ENCODE assay signal across 28 mouse cellular contexts in the genomic region with DNA sequence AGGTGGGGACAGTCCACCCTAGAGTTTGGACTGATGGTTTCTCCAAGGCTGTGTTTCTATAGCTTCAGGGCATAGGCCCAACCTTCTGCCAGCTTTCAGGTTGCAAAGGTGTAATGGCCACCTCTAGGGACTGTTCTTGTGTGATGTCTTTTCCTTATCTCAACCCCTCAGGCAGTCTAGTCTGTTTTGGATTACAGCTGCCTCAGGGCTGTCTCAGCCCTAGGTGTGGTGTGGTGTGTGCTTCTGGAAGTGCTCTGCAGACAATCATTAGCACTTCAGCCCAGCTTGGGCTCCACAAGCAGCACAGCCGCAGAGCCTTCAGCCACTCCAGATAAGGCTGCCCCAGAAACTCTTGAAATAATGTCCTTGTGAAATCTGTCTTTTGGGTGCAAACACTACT. TPM values are rescaled to one million over a fixed set of nuclear protein-coding genes. Genes with fewer than 3 reads are reported as not detected.
DNase-seq lines count a peak whose midpoint lies in the region; ATAC-seq and TF ChIP-seq lines count a peak whose summit lies in the region.
"Had no signal": no experiment of that assay in that cellular context is flagged by ENCODE, and none has a peak within 500 bp of the region (broad histone marks: within the 10 kb centered on the region; RNA-seq: fewer than 3 reads in every experiment).

No protein-coding gene starts in this region.

- no peaks in the 10 kb centered on the region for H3K36me3 ChIP-seq in heart, embryonic 11.5 days (ENCODE audit: control insufficient read depth, insufficient read depth, low read length)
- H3K36me3 ChIP-seq in liver, postnatal 0 days (replicated peaks; ENCODE audit: insufficient read depth, low read length), result no peaks in the 10 kb centered on the region
- H3K36me3 ChIP-seq in liver, embryonic 15.5 days (replicated peaks), result no peaks in the 10 kb centered on the region
- H3K36me3 ChIP-seq in kidney, adult 2 months (ENCODE audit: control insufficient read depth, insufficient read depth, low read length), result no peaks in the 10 kb centered on the region
- H3K36me3 ChIP-seq: embryonic facial prominence, embryonic 12.5 days; heart, embryonic 10.5 days; kidney, embryonic 15.5 days; midbrain, embryonic 13.5 days had no signal

- DNase-seq in heart, postnatal 25 days (ENCODE audit: low spot score), result no peak
- DNase-seq in liver (peak; percentile 48), adipocyte (ENCODE audit: low spot score) (no peak)
- DNase-seq in liver, postnatal 0 days, result no peak
- no peak for DNase-seq in spleen, postnatal 36 days (ENCODE audit: low spot score in 2 of 2)
- no peak for DNase-seq in kidney, adult 2 months
- DNase-seq: adrenal gland, adult 2 months; cerebellum, adult 8-10 months; forebrain, postnatal 0 days; gastrocnemius, postnatal 25 days; kidney, postnatal 36 days; layer of hippocampus, postnatal 36 days; lung, adult 18-20 months; lung, postnatal 10 days; thymus, adult 2 months had no signal

- no peak for TF ChIP-seq POLR2A in kidney, adult 2 months (IDR thresholded peaks at IDR 0.05; ENCODE audit: low read depth, low read length)

- WGBS in heart, embryonic 11.5 days (ENCODE audit: insufficient replicate concordance), result 10% methylated on average over 1 of the region's 1 CpGs
- 53% methylated on average over 1 of the region's 1 CpGs for WGBS in liver, postnatal 0 days (ENCODE audit: insufficient replicate concordance)
- WGBS in liver, embryonic 15.5 days (ENCODE audit: insufficient replicate concordance), result 18% methylated on average over 1 of the region's 1 CpGs
- WGBS in kidney, adult 2 months, result 97% methylated on average over 1 of the region's 1 CpGs

- TF ChIP-seq EP300 in liver, postnatal 0 days (IDR thresholded peaks at IDR 0.05; ENCODE audit: low read depth), result no peak

- no peak for ATAC-seq in heart, embryonic 11.5 days (replicated peaks; ENCODE audit: insufficient number of reproducible peaks, low FRiP score, low TSS enrichment)
- ATAC-seq in liver, postnatal 0 days, result no peak
- peak; percentile 54 for ATAC-seq in liver, embryonic 15.5 days (ENCODE audit: insufficient read depth)
- ATAC-seq: CD4-positive, CD25-positive, alpha-beta regulatory T cell, adult 4 months; forebrain, postnatal 0 days; hindbrain, postnatal 0 days; intestine, postnatal 0 days; midbrain, embryonic 13.5 days; Patski had no signal

- 0 out of 2 replicates have a peak overlapping the region, but pooled peaks have one; percentile 17 for H3K27ac ChIP-seq in heart, embryonic 11.5 days (ENCODE audit: low read depth, low read length)
- no peak overlapping the region for H3K27ac ChIP-seq in liver, postnatal 0 days (ENCODE audit: low read depth)
- H3K27ac ChIP-seq in liver, embryonic 15.5 days (replicated peaks), result no peak overlapping the region
- H3K27ac ChIP-seq in kidney, adult 2 months (ENCODE audit: insufficient read depth, low read depth, low read length), result no peak overlapping the region
- H3K27ac ChIP-seq: embryonic facial prominence, embryonic 12.5 days; hindbrain, postnatal 0 days; kidney, embryonic 15.5 days; midbrain, embryonic 13.5 days; stomach, postnatal 0 days had no signal

- TF ChIP-seq CTCF in liver, postnatal 0 days (IDR thresholded peaks at IDR 0.05; ENCODE audit: low read depth), result no peak
- TF ChIP-seq CTCF in kidney, adult 2 months (conservative IDR thresholded peaks at IDR 0.05; ENCODE audit: insufficient read depth, insufficient read length, low read depth, low read length), result no peak

- no peak overlapping the region for H3K4me3 ChIP-seq in heart, embryonic 11.5 days (ENCODE audit: low read depth, low read length)
- no peak overlapping the region for H3K4me3 ChIP-seq in liver, postnatal 0 days (ENCODE audit: low read depth, low read length)
- H3K4me3 ChIP-seq in liver, embryonic 15.5 days (replicated peaks), result no peak overlapping the region
- H3K4me3 ChIP-seq in kidney, adult 2 months (ENCODE audit: insufficient read depth, low read depth, low read length), result no peak overlapping the region
- H3K4me3 ChIP-seq: embryonic facial prominence, embryonic 12.5 days; heart, embryonic 10.5 days; kidney, embryonic 15.5 days; midbrain, embryonic 13.5 days had no signal

- peaks cover 21% of the 10 kb centered on the region for H3K4me1 ChIP-seq in heart, embryonic 11.5 days (ENCODE audit: control insufficient read depth, insufficient read depth, low read length)
- peaks cover 8% of the 10 kb centered on the region; the same call in 1 of the 2 replicates for H3K4me1 ChIP-seq in liver, postnatal 0 days (ENCODE audit: insufficient read depth)
- peaks cover 32% of the 10 kb centered on the region for H3K4me1 ChIP-seq in liver, embryonic 15.5 days (replicated peaks)
- H3K4me1 ChIP-seq in kidney, adult 2 months (ENCODE audit: control insufficient read depth, insufficient read depth, low read length), result no peaks in the 10 kb centered on the region

- H3K27me3 ChIP-seq in heart, embryonic 11.5 days (ENCODE audit: control insufficient read depth, insufficient read depth, low read length), result no peaks in the 10 kb centered on the region
- no peaks in the 10 kb centered on the region for H3K27me3 ChIP-seq in liver, postnatal 0 days (ENCODE audit: insufficient read depth, low read length)
- no peaks in the 10 kb centered on the region for H3K27me3 ChIP-seq in liver, embryonic 15.5 days
- H3K27me3 ChIP-seq in kidney, adult 2 months (replicated peaks; ENCODE audit: control insufficient read depth, insufficient read depth, low read length), result no peaks in the 10 kb centered on the region
- H3K27me3 ChIP-seq: embryonic facial prominence, embryonic 12.5 days; kidney, embryonic 15.5 days; Patski had no signal

- peak overlapping the region; percentile 11; the same call in 1 of the 2 replicates for H3K4me2 ChIP-seq in heart, embryonic 11.5 days
- no peak overlapping the region for H3K4me2 ChIP-seq in liver, postnatal 0 days (ENCODE audit: low read depth, low read length)
- no peak overlapping the region for H3K4me2 ChIP-seq in liver, embryonic 15.5 days
- H3K4me2 ChIP-seq: embryonic facial prominence, embryonic 12.5 days; kidney, embryonic 15.5 days; midbrain, embryonic 13.5 days had no signal

- H3K9me3 ChIP-seq in heart, embryonic 11.5 days (replicated peaks; ENCODE audit: control insufficient read depth, low read length), result 0 out of 2 replicates have a peak, but pooled peaks cover 2% of the 10 kb centered on the region
- H3K9me3 ChIP-seq in liver, postnatal 0 days (ENCODE audit: low read length), result peaks cover 4% of the 10 kb centered on the region
- H3K9me3 ChIP-seq in liver, embryonic 15.5 days (replicated peaks), result no peaks in the 10 kb centered on the region
- H3K9me3 ChIP-seq: kidney, embryonic 15.5 days; midbrain, embryonic 13.5 days had no signal

- H3K9ac ChIP-seq in heart, embryonic 11.5 days (ENCODE audit: low read depth, low read length), result no peak overlapping the region
- H3K9ac ChIP-seq in liver, postnatal 0 days (replicated peaks), result no peak overlapping the region
- no peak overlapping the region for H3K9ac ChIP-seq in liver, embryonic 15.5 days
- H3K9ac ChIP-seq: embryonic facial prominence, embryonic 12.5 days; forebrain, postnatal 0 days; kidney, embryonic 15.5 days; midbrain, embryonic 13.5 days had no signal

- intact Hi-C loops in heart, postnatal 25 days (cut with DNase I), result no loop called here

RNA-seq across cellular contexts. Expression of gene Tesmin, which starts 3.7 kb away (rescaled TPM):
- 0.77 and 0.83 TPM in 2 replicates for polyA plus RNA-seq in heart, embryonic 11.5 days (2014; fragmentation: Nextera tagmentation; extraction: Ambion mirVana)
- 1 to 10 TPM; 3.9 to 4.2 TPM for total RNA-seq in heart, postnatal 25 days (2021)
- polyA plus RNA-seq in liver, postnatal 0 days (2015; fragmentation: Nextera tagmentation; extraction: Ambion mirVana), result 0.80 and 0.91 TPM in 2 replicates
- 0.26 and 0.39 TPM in 2 replicates for polyA plus RNA-seq in liver, embryonic 15.5 days (2015; fragmentation: Nextera tagmentation; extraction: Ambion mirVana)
- 0.24 and 0.25 TPM in 2 replicates for polyA plus RNA-seq in kidney, adult 2 months (2012; rRNA removed)
- polyA plus RNA-seq: CD4-positive, CD25-positive, alpha-beta regulatory T cell, adult 4 months had no signal

RNA-seq across cellular contexts. Expression of gene Gal, which starts 22.0 kb away (rescaled TPM):
- 14.0 TPM in 2 replicates for polyA plus RNA-seq in heart, embryonic 11.5 days (2014; fragmentation: Nextera tagmentation; extraction: Ambion mirVana)
- not detected for total RNA-seq in heart, postnatal 25 days (2021)
- 0.14 TPM in 1 of 2 replicates, not detected in the other for polyA plus RNA-seq in liver, postnatal 0 days (2015; fragmentation: Nextera tagmentation; extraction: Ambion mirVana)
- 0.12 and 0.15 TPM in 2 replicates for polyA plus RNA-seq in liver, embryonic 15.5 days (2015; fragmentation: Nextera tagmentation; extraction: Ambion mirVana)
- polyA plus RNA-seq in kidney, adult 2 months (2012; rRNA removed), result 0.14 and 0.78 TPM in 2 replicates
- total RNA-seq: monocyte, adult 5-6 weeks; neutrophil, adult 5-6 weeks had no signal
- polyA plus RNA-seq: Patski had no signal
